Mouse (Mus musculus): ENCODE measurements around the gene Tespa1. TPM values are rescaled to one million over a fixed set of nuclear protein-coding genes. Genes with fewer than 3 reads are reported as not detected.
"Not testable (repeated sequence)": the region's sequence is repeated elsewhere in the genome, so short reads cannot be mapped to it uniquely, and the experiment has no call there.

Gene Tespa1
- polyA plus RNA-seq, 1 experiment from 2014 or later, result not detected

- Histone ChIP-seq H3K36me3 (ENCODE audit: control insufficient read depth, insufficient read depth, low read length) (no peaks in the 10 kb centered on the region), H3K4me3 (ENCODE audit: low read depth, low read length) (no peak overlapping the region), H3K4me1 (ENCODE audit: control insufficient read depth, insufficient read depth, low read length) (no peaks in the 10 kb centered on the region), H3K9me3 (ENCODE audit: control insufficient read depth, low read length) (no peaks in the 10 kb centered on the region), H3K27ac (ENCODE audit: low read depth, low read length) (no peak overlapping the region), H3K4me2 (ENCODE audit: low read depth, low read length) (no peak overlapping the region), H3K27me3 (ENCODE audit: control insufficient read depth, insufficient read depth, low read length) (no peaks in the 10 kb centered on the region), H3K9ac (replicated peaks; ENCODE audit: low read depth, low read length) (no peak overlapping the region)
- ATAC-seq (ENCODE audit: low read depth), result no peak
- WGBS, result 67% methylated on average over 1 of the region's 1 CpGs
These were observed 49.0 kb downstream of the Tespa1 start for GRCm38 (mm10) chr10:130371644-130372043.

- 90% methylated on average over 2 of the region's 2 CpGs for WGBS
- no peak overlapping the region for H3K9ac ChIP-seq (replicated peaks; ENCODE audit: low read depth, low read length)
- ATAC-seq (ENCODE audit: low read depth), result no peak
- H3K27me3 ChIP-seq (ENCODE audit: control insufficient read depth, insufficient read depth, low read length), result no peaks in the 10 kb centered on the region
- no peak overlapping the region for H3K27ac ChIP-seq (ENCODE audit: low read depth, low read length)
- no peak overlapping the region for H3K4me3 ChIP-seq (ENCODE audit: low read depth, low read length)
- no peak overlapping the region for H3K4me2 ChIP-seq (ENCODE audit: low read depth, low read length)
- no peaks in the 10 kb centered on the region for H3K36me3 ChIP-seq (ENCODE audit: control insufficient read depth, insufficient read depth, low read length)
- H3K9me3 ChIP-seq (ENCODE audit: control insufficient read depth, low read length), result no peaks in the 10 kb centered on the region
- no peaks in the 10 kb centered on the region for H3K4me1 ChIP-seq (ENCODE audit: control insufficient read depth, insufficient read depth, low read length)
These were observed 50.0 kb downstream of the Tespa1 start for GRCm38 (mm10) chr10:130372491-130373173.

GRCm38 (mm10) chr10:130375145-130375544 lies 52.5 kb downstream of the Tespa1 start:
- H3K9ac ChIP-seq (replicated peaks; ENCODE audit: low read depth, low read length), result no peak overlapping the region
- ATAC-seq (ENCODE audit: low read depth), result no peak
- no peaks in the 10 kb centered on the region for H3K9me3 ChIP-seq (ENCODE audit: control insufficient read depth, low read length)
- no peak overlapping the region for H3K27ac ChIP-seq (ENCODE audit: low read depth, low read length)
- H3K27me3 ChIP-seq (ENCODE audit: control insufficient read depth, insufficient read depth, low read length), result no peaks in the 10 kb centered on the region
- H3K4me1 ChIP-seq (ENCODE audit: control insufficient read depth, insufficient read depth, low read length), result no peaks in the 10 kb centered on the region
- no peaks in the 10 kb centered on the region for H3K36me3 ChIP-seq (ENCODE audit: control insufficient read depth, insufficient read depth, low read length)
- 88% methylated on average over 2 of the region's 2 CpGs for WGBS
- H3K4me2 ChIP-seq (ENCODE audit: low read depth, low read length), result no peak overlapping the region
- H3K4me3 ChIP-seq (ENCODE audit: low read depth, low read length), result no peak overlapping the region

GRCm38 (mm10) chr10:130394232-130394631 lies 71.6 kb downstream of the Tespa1 start, which contains the start of gene Vmn2r84:
Vmn2r84 (minus strand) TSS chr10:130394332.
- H3K4me3 ChIP-seq (ENCODE audit: low read depth, low read length), result no peak within 1 kb of the TSS
- H3K36me3 ChIP-seq (ENCODE audit: control insufficient read depth, insufficient read depth, low read length), result no peaks in the 10 kb centered on the region
- H3K4me1 ChIP-seq (ENCODE audit: control insufficient read depth, insufficient read depth, low read length), result no peaks in the 10 kb centered on the region
- H3K27ac ChIP-seq (ENCODE audit: low read depth, low read length), result no peak within 1 kb of the TSS
- no peak within 1 kb of the TSS for H3K9ac ChIP-seq (replicated peaks; ENCODE audit: low read depth, low read length)
- H3K4me2 ChIP-seq (ENCODE audit: low read depth, low read length), result no peak within 1 kb of the TSS
- no peaks in the 10 kb centered on the region for H3K9me3 ChIP-seq (ENCODE audit: control insufficient read depth, low read length)
- no peaks in the 10 kb centered on the region for H3K27me3 ChIP-seq (ENCODE audit: control insufficient read depth, insufficient read depth, low read length)
- no peak for ATAC-seq (ENCODE audit: low read depth)

- not testable (repeated sequence) for H3K27me3 ChIP-seq (ENCODE audit: control insufficient read depth, insufficient read depth, low read length); H3K27ac ChIP-seq (ENCODE audit: low read depth, low read length); H3K9me3 ChIP-seq (ENCODE audit: control insufficient read depth, low read length); H3K4me1 ChIP-seq (ENCODE audit: control insufficient read depth, insufficient read depth, low read length); H3K4me2 ChIP-seq (ENCODE audit: low read depth, low read length); H3K36me3 ChIP-seq (ENCODE audit: control insufficient read depth, insufficient read depth, low read length); H3K9ac ChIP-seq (replicated peaks; ENCODE audit: low read depth, low read length); H3K4me3 ChIP-seq (ENCODE audit: low read depth, low read length)
- WGBS, result 72% methylated on average over 20 of the region's 35 CpGs
- ATAC-seq (ENCODE audit: low read depth), result 0 out of 2 replicates have a peak, but pooled peaks have one; percentile 51
These were observed 89.6 kb downstream of the Tespa1 start for GRCm38 (mm10) chr10:130412167-130412698.

Other genes with a start within 250 kb of the Tespa1 start
- gene Olfr823, start 207.5 kb upstream of the Tespa1 start, polyA plus RNA-seq (2014; fragmentation: Nextera tagmentation; extraction: Ambion mirVana), result not detected in 2 replicates
- not detected in 2 replicates for gene Olfr824, start 192.9 kb upstream of the Tespa1 start, polyA plus RNA-seq (2014; fragmentation: Nextera tagmentation; extraction: Ambion mirVana)
- gene Olfr825, start 156.1 kb upstream of the Tespa1 start, polyA plus RNA-seq (2014; fragmentation: Nextera tagmentation; extraction: Ambion mirVana), result not detected in 2 replicates
- gene Olfr826, start 138.7 kb upstream of the Tespa1 start, polyA plus RNA-seq (2014; fragmentation: Nextera tagmentation; extraction: Ambion mirVana), result not detected in 2 replicates
- gene Olfr827, start 108.5 kb upstream of the Tespa1 start, polyA plus RNA-seq (2014; fragmentation: Nextera tagmentation; extraction: Ambion mirVana), result not detected in 2 replicates
- gene Neurod4, start 42.6 kb upstream of the Tespa1 start, polyA plus RNA-seq (2014; fragmentation: Nextera tagmentation; extraction: Ambion mirVana), result 1.6 and 2.3 TPM in 2 replicates
- gene Vmn2r84, start 71.5 kb downstream of the Tespa1 start, polyA plus RNA-seq (2014; fragmentation: Nextera tagmentation; extraction: Ambion mirVana), result 0.05 TPM in 1 of 2 replicates, not detected in the other
- 0.05 TPM in 1 of 2 replicates, not detected in the other for gene Vmn2r85, start 106.8 kb downstream of the Tespa1 start, polyA plus RNA-seq (2014; fragmentation: Nextera tagmentation; extraction: Ambion mirVana)
- gene Vmn2r86, start 133.2 kb downstream of the Tespa1 start, polyA plus RNA-seq (2014; fragmentation: Nextera tagmentation; extraction: Ambion mirVana), result 0.04 and 0.05 TPM in 2 replicates
- gene Vmn2r87, start 174.5 kb downstream of the Tespa1 start, polyA plus RNA-seq (2014; fragmentation: Nextera tagmentation; extraction: Ambion mirVana), result 0.14 and 0.33 TPM in 2 replicates